Mouse (Mus musculus) limb, embryonic 12.5 days (tissue): ENCODE results near the gene Olfr1226. TPM values are rescaled to one million over a fixed set of nuclear protein-coding genes. Genes with fewer than 3 reads are reported as not detected.
"Not testable (repeated sequence)": the region's sequence is repeated elsewhere in the genome, so short reads cannot be mapped to it uniquely, and the experiment has no call there.

Source experiments
- ATAC-seq: fragments of 200-750 bp; cut with Nextera tagmentation; 2 replicates; pipeline ENCODE4 v1.8.0; 2017; ENCODE audit warnings: low read depth, moderate TSS enrichment; ENCODE audit not compliant: insufficient number of reproducible peaks, insufficient read depth, low FRiP score, low TSS enrichment
- H3K27ac ChIP-seq: fragments of 300-500 bp; sonication (generic); 2 replicates; pipeline ENCODE4 v1.5.1; 2016; ENCODE audit warnings: mild to moderate bottlenecking, moderate library complexity
- H3K27me3 ChIP-seq: fragments of 300-500 bp; sonication (generic); 2 replicates; pipeline ENCODE4 v1.6.1; 2016; ENCODE audit warnings: mild to moderate bottlenecking, moderate library complexity
- H3K36me3 ChIP-seq: fragments of 300-500 bp; sonication (generic); 2 replicates; pipeline ENCODE4 v1.6.1; 2016; ENCODE audit warnings: mild to moderate bottlenecking, moderate library complexity
- H3K4me1 ChIP-seq: fragments of 300-500 bp; sonication (generic); replicated peaks from 2 replicates; pipeline ENCODE4 v1.6.1; 2016
- H3K4me2 ChIP-seq: fragments of 300-500 bp; sonication (generic); 2 replicates; pipeline ENCODE4 v1.6.1; 2016; ENCODE audit warnings: mild to moderate bottlenecking, moderate library complexity
- H3K4me3 ChIP-seq: fragments of 300-500 bp; sonication (generic); replicated peaks from 2 replicates; pipeline ENCODE4 v1.5.1; 2016; ENCODE audit warnings: mild to moderate bottlenecking
- H3K9ac ChIP-seq: fragments of 300-500 bp; sonication (generic); replicated peaks from 2 replicates; pipeline ENCODE4 v1.6.1; 2016; ENCODE audit warnings: mild to moderate bottlenecking, moderate library complexity
- H3K9me3 ChIP-seq: fragments of 300-500 bp; sonication (generic); 2 replicates; pipeline ENCODE4 v1.6.1; 2016; ENCODE audit warnings: mild to moderate bottlenecking, moderate library complexity
- WGBS: fragments of 180-500 bp; shearing (Covaris S2); methylation state at CpG from one replicate; pipeline ENCODE4 v1.1.7; 2016; 5-methylcytosine and 5-hydroxymethylcytosine counted together
- polyA plus RNA-seq: library from polyadenylated mRNA; unstranded; fragments of >200 nt; fragmentation: Nextera tagmentation; extraction: Ambion mirVana; gene quantifications from 2 replicates; pipeline ENCODE4 v1.2.1, GENCODE M21; 2016

Olfr1226 gene
- polyA plus RNA-seq, result not detected in 2 replicates

- no peaks in the 10 kb centered on the region for H3K36me3 ChIP-seq
- H3K27me3 ChIP-seq, result no peaks in the 10 kb centered on the region
- no peak within 1 kb of the TSS for H3K4me2 ChIP-seq
- H3K4me3 ChIP-seq, result no peak within 1 kb of the TSS
- H3K4me1 ChIP-seq, result no peaks in the 10 kb centered on the region
- ATAC-seq, result no peak
- no peaks in the 10 kb centered on the region for H3K9me3 ChIP-seq
- WGBS, result 66% methylated on average over 2 of the region's 2 CpGs
- H3K27ac ChIP-seq, result no peak within 1 kb of the TSS
- H3K9ac ChIP-seq, result no peak within 1 kb of the TSS
Measured at GRCm38 (mm10) chr2:89199948-89200347, at the start of gene Olfr1226. TSS of gene Olfr1226 (minus strand) at chr2:89200048.

- Histone ChIP-seq H3K36me3 (no peaks in the 10 kb centered on the region), H3K9me3 (no peaks in the 10 kb centered on the region), H3K4me2 (no peak overlapping the region), H3K4me3 (no peak overlapping the region), H3K27me3 (no peaks in the 10 kb centered on the region), H3K9ac (no peak overlapping the region), H3K27ac (no peak overlapping the region), H3K4me1 (no peaks in the 10 kb centered on the region)
- 76% methylated on average over 3 of the region's 3 CpGs for WGBS
- no peak for ATAC-seq
Measured at GRCm38 (mm10) chr2:89196325-89196982, 3.4 kb downstream of the Olfr1226 start.

- Histone ChIP-seq H3K4me1 (no peaks in the 10 kb centered on the region), H3K36me3 (no peaks in the 10 kb centered on the region), H3K27me3 (no peaks in the 10 kb centered on the region), H3K27ac (no peak within 1 kb of the TSS), H3K4me2 (no peak within 1 kb of the TSS), H3K9me3 (no peaks in the 10 kb centered on the region), H3K9ac (no peak within 1 kb of the TSS), H3K4me3 (no peak within 1 kb of the TSS)
- 90% methylated on average over 1 of the region's 1 CpGs for WGBS
- no peak for ATAC-seq
Measured at GRCm38 (mm10) chr2:89174569-89174968, 25.3 kb downstream of the Olfr1226 start, which contains the start of gene Olfr1225. TSS of gene Olfr1225 (minus strand) at chr2:89174669.

GRCm38 (mm10) chr2:89164711-89165110 is 35.1 kb downstream of the Olfr1226 start:
- not testable (repeated sequence) for H3K36me3 ChIP-seq, H3K4me3 ChIP-seq, H3K9ac ChIP-seq, H3K27ac ChIP-seq, H3K4me1 ChIP-seq, H3K27me3 ChIP-seq, H3K4me2 ChIP-seq, H3K9me3 ChIP-seq, ATAC-seq
- 91% methylated on average over 4 of the region's 4 CpGs for WGBS

GRCm38 (mm10) chr2:89163991-89164390 is 35.9 kb downstream of the Olfr1226 start, which contains the start of gene Olfr1224-ps1:
TSS of gene Olfr1224-ps1 (minus strand) at chr2:89164091.
- not testable (repeated sequence) for H3K4me1 ChIP-seq, H3K9ac ChIP-seq, H3K27ac ChIP-seq, H3K4me2 ChIP-seq, ATAC-seq, H3K4me3 ChIP-seq, H3K9me3 ChIP-seq, H3K36me3 ChIP-seq, H3K27me3 ChIP-seq
- 93% methylated on average over 8 of the region's 8 CpGs for WGBS

- no peak for ATAC-seq
- Histone ChIP-seq H3K4me1 (no peaks in the 10 kb centered on the region), H3K27ac (no peak within 1 kb of the TSS), H3K4me3 (no peak within 1 kb of the TSS), H3K4me2 (no peak within 1 kb of the TSS), H3K27me3 (no peaks in the 10 kb centered on the region), H3K9ac (no peak within 1 kb of the TSS), H3K36me3 (no peaks in the 10 kb centered on the region), H3K9me3 (no peaks in the 10 kb centered on the region)
- WGBS, result 69% methylated on average over 1 of the region's 1 CpGs
Measured at GRCm38 (mm10) chr2:89151460-89151859, 48.4 kb downstream of the Olfr1226 start, which contains the start of gene Olfr1223. TSS of gene Olfr1223 (minus strand) at chr2:89151560.

Other genes starting within 250 kb of the Olfr1226 start
- not detected in 2 replicates for gene Olfr1212, start 246.1 kb downstream of the Olfr1226 start, polyA plus RNA-seq
- not detected in 2 replicates for gene Gm13762, start 219.8 kb downstream of the Olfr1226 start, polyA plus RNA-seq
- not detected in 2 replicates for gene Olfr1214, start 207.4 kb downstream of the Olfr1226 start, polyA plus RNA-seq
- gene Olfr1215, start 193.1 kb downstream of the Olfr1226 start, polyA plus RNA-seq, result not detected in 2 replicates
- gene Olfr1216, start 181.7 kb downstream of the Olfr1226 start, polyA plus RNA-seq, result not detected in 2 replicates
- gene Olfr1217, start 168.0 kb downstream of the Olfr1226 start, polyA plus RNA-seq, result not detected in 2 replicates
- not detected in 2 replicates for gene Olfr1218, start 138.9 kb downstream of the Olfr1226 start, polyA plus RNA-seq
- gene Olfr1219, start 116.5 kb downstream of the Olfr1226 start, polyA plus RNA-seq, result not detected in 2 replicates
- gene Olfr1220, start 93.2 kb downstream of the Olfr1226 start, polyA plus RNA-seq, result not detected in 2 replicates
- gene Olfr1221, start 82.8 kb downstream of the Olfr1226 start, polyA plus RNA-seq, result not detected in 2 replicates
- gene Olfr1222, start 67.0 kb downstream of the Olfr1226 start, polyA plus RNA-seq, result not detected in 2 replicates
- gene Olfr1223, start 48.5 kb downstream of the Olfr1226 start, polyA plus RNA-seq, result not detected in 2 replicates
- not detected in 2 replicates for gene Olfr1224-ps1, start 36.0 kb downstream of the Olfr1226 start, polyA plus RNA-seq
- gene Olfr1225, start 25.4 kb downstream of the Olfr1226 start, polyA plus RNA-seq, result not detected in 2 replicates
- not detected in 2 replicates for gene Olfr1228, start 54.0 kb upstream of the Olfr1226 start, polyA plus RNA-seq
- gene Olfr1229, start 88.0 kb upstream of the Olfr1226 start, polyA plus RNA-seq, result not detected in 2 replicates
- gene Olfr1230, start 97.2 kb upstream of the Olfr1226 start, polyA plus RNA-seq, result not detected in 2 replicates
- gene Olfr1231, start 107.0 kb upstream of the Olfr1226 start, polyA plus RNA-seq, result not detected in 2 replicates
- not detected in 2 replicates for gene Olfr1232, start 129.6 kb upstream of the Olfr1226 start, polyA plus RNA-seq
- gene Olfr1233, start 142.3 kb upstream of the Olfr1226 start, polyA plus RNA-seq, result not detected in 2 replicates
- gene Olfr1234, start 164.8 kb upstream of the Olfr1226 start, polyA plus RNA-seq, result not detected in 2 replicates
- gene Olfr1238, start 209.6 kb upstream of the Olfr1226 start, polyA plus RNA-seq, result not detected in 2 replicates
- not detected in 2 replicates for gene Olfr1239, start 220.4 kb upstream of the Olfr1226 start, polyA plus RNA-seq
- gene Olfr1240, start 243.0 kb upstream of the Olfr1226 start, polyA plus RNA-seq, result not detected in 2 replicates